In genomic region chr2:132846407-132847358, GRCm38 (mm10) we compare ENCODE assay signal across 8 mouse cellular contexts. TPM values are rescaled to one million over a fixed set of nuclear protein-coding genes. Genes with fewer than 3 reads are reported as not detected.
DNase-seq lines count a peak whose midpoint lies in the region; ATAC-seq and TF ChIP-seq lines count a peak whose summit lies in the region.

Gene Crls1, plus strand, starts transcription at chr2:132846666.

- ATAC-seq in kidney, embryonic 14.5 days (ENCODE audit: low FRiP score, low TSS enrichment), result peak; percentile 96
- peak; percentile 80 for ATAC-seq in limb, embryonic 15.5 days (ENCODE audit: insufficient number of reproducible peaks, low FRiP score, low TSS enrichment, low read depth)

- H3K27me3 ChIP-seq in kidney, embryonic 14.5 days (ENCODE audit: control insufficient read depth, insufficient read depth, low read length), result no peaks in the 10 kb centered on the region
- no peaks in the 10 kb centered on the region for H3K27me3 ChIP-seq in limb, embryonic 15.5 days

- peak; percentile 79; the same call in 1 of the 2 replicates for TF ChIP-seq POLR2A in bone marrow macrophage, adult 2 months (IDR thresholded peaks at IDR 0.05; ENCODE audit: borderline replicate concordance, low read depth, low read length)
- TF ChIP-seq POLR2A in embryonic fibroblast, embryonic 13.5 days (IDR thresholded peaks at IDR 0.05; ENCODE audit: low read depth, low read length), result peak; percentile 89

- H3K4me3 ChIP-seq in bone marrow macrophage, adult 2 months (ENCODE audit: insufficient read depth, low read length), result peak within 1 kb of the TSS; percentile 97
- peak within 1 kb of the TSS; percentile 85 for H3K4me3 ChIP-seq in embryonic fibroblast, embryonic 13.5 days (ENCODE audit: insufficient read depth, low read length)
- peak within 1 kb of the TSS; percentile 83 for H3K4me3 ChIP-seq in kidney, embryonic 14.5 days (ENCODE audit: low read length)
- H3K4me3 ChIP-seq in limb, embryonic 15.5 days, result peak within 1 kb of the TSS; percentile 78

- peak; percentile 82 for TF ChIP-seq CTCF in bone marrow macrophage, adult 2 months (IDR thresholded peaks at IDR 0.05; ENCODE audit: low read depth, low read length)
- peak; percentile 98 for TF ChIP-seq CTCF in embryonic fibroblast, embryonic 13.5 days (IDR thresholded peaks at IDR 0.05; ENCODE audit: borderline replicate concordance, insufficient read depth, low read length)

- no peaks in the 10 kb centered on the region for H3K9me3 ChIP-seq in kidney, embryonic 14.5 days (ENCODE audit: control insufficient read depth, low read length)
- no peaks in the 10 kb centered on the region for H3K9me3 ChIP-seq in limb, embryonic 15.5 days

- peak within 1 kb of the TSS; percentile 80 for H3K9ac ChIP-seq in kidney, embryonic 14.5 days (ENCODE audit: low read depth, low read length)
- H3K9ac ChIP-seq in limb, embryonic 15.5 days, result peak within 1 kb of the TSS; percentile 88

- peak; percentile 97 for DNase-seq in A20 (ENCODE audit: low read depth, low spot score)
- peak; percentile 91 to 93 for DNase-seq in heart, adult 9 months (ENCODE audit: low spot score in 2 of 2)
- peak; percentile 87 to 96 for DNase-seq in monocyte, adult 2 months (ENCODE audit: low read depth in 1 of 2, low spot score in 2 of 2)
- peak; percentile 95 for DNase-seq in spleen, postnatal 36 days (ENCODE audit: low spot score in 2 of 2)

- peak within 1 kb of the TSS; percentile 81 for H3K4me2 ChIP-seq in kidney, embryonic 14.5 days (replicated peaks; ENCODE audit: low read depth, low read length)
- peak within 1 kb of the TSS; percentile 65 for H3K4me2 ChIP-seq in limb, embryonic 15.5 days

- H3K27ac ChIP-seq in bone marrow macrophage, adult 2 months (ENCODE audit: insufficient read depth, low read depth, low read length), result peak within 1 kb of the TSS; percentile 55
- 0 out of 2 replicates have a peak within 1 kb of the TSS, but pooled peaks have one; percentile 37 for H3K27ac ChIP-seq in embryonic fibroblast, embryonic 13.5 days (ENCODE audit: insufficient read depth, low read length)
- peak within 1 kb of the TSS; percentile 78; the same call in 1 of the 2 replicates for H3K27ac ChIP-seq in kidney, embryonic 14.5 days (ENCODE audit: low read depth, low read length)
- H3K27ac ChIP-seq in limb, embryonic 15.5 days, result peak within 1 kb of the TSS; percentile 83

- peaks cover 19% of the 10 kb centered on the region for H3K4me1 ChIP-seq in bone marrow macrophage, adult 2 months (ENCODE audit: control insufficient read depth, insufficient read depth, low read length)
- H3K4me1 ChIP-seq in embryonic fibroblast, embryonic 13.5 days (ENCODE audit: control insufficient read depth, insufficient read depth, low read length), result no peaks in the 10 kb centered on the region; the same call in 1 of the 2 replicates
- H3K4me1 ChIP-seq in kidney, embryonic 14.5 days (ENCODE audit: control insufficient read depth, insufficient read depth, low read length), result peaks cover 9% of the 10 kb centered on the region; the same call in 1 of the 2 replicates
- peaks cover 10% of the 10 kb centered on the region for H3K4me1 ChIP-seq in limb, embryonic 15.5 days

- H3K36me3 ChIP-seq in kidney, embryonic 14.5 days (ENCODE audit: control insufficient read depth, insufficient read depth, low read length), result peaks cover 11% of the 10 kb centered on the region; the same call in 1 of the 2 replicates
- peaks cover 16% of the 10 kb centered on the region; the same call in 1 of the 2 replicates for H3K36me3 ChIP-seq in limb, embryonic 15.5 days

- under 1% methylated on average over 85 of the region's 96 CpGs for WGBS in kidney, embryonic 14.5 days
- WGBS in limb, embryonic 15.5 days, result under 1% methylated on average over 96 of the region's 96 CpGs

RNA-seq across cellular contexts. Expression of gene Crls1, which starts in this region (rescaled TPM):
- 21.9 and 27.3 TPM in 2 replicates for polyA plus RNA-seq in bone marrow macrophage, adult 2 months (2012; ENCODE audit: insufficient read depth, insufficient read length, missing spikeins)
- 53.2 and 60.4 TPM in 2 replicates for polyA plus RNA-seq in embryonic fibroblast, embryonic 13.5 days (2011; ENCODE audit: insufficient read length, low read depth, missing spikeins)
- 16.4 and 18.9 TPM in 2 replicates for polyA plus RNA-seq in kidney, embryonic 14.5 days (2014; fragmentation: Nextera tagmentation; extraction: Ambion mirVana)
- polyA plus RNA-seq in limb, embryonic 15.5 days (2015; fragmentation: Nextera tagmentation; extraction: Ambion mirVana), result 13.9 and 17.8 TPM in 2 replicates

Comparison
In these comparisons a context has a peak if more than half of its experiments do, and no peak if none do; other contexts are left out.
1. Peak in every context shown above with its lines: DNase-seq, ATAC-seq, H3K4me3 ChIP-seq and H3K27ac ChIP-seq.